Mouse (Mus musculus) forebrain, embryonic 11.5 days (tissue): ENCODE measurements around the gene Npas3. TPM values are rescaled to one million over a fixed set of nuclear protein-coding genes. Genes with fewer than 3 reads are reported as not detected.

Source experiments
- ATAC-seq: fragments of 200-750 bp; cut with Nextera tagmentation; replicated peaks from 2 replicates; pipeline ENCODE4 v1.8.0; 2017; ENCODE audit warnings: moderate TSS enrichment; ENCODE audit not compliant: low FRiP score
- DNase-seq: peaks from one replicate; pipeline ENCODE4 v3.0.0-alpha.2; 2017; ENCODE audit warnings: low spot score
- H3K27ac ChIP-seq: fragments of 300-500 bp; sonication (generic); 2 replicates; pipeline ENCODE4 v1.5.1; 2014; ENCODE audit warnings: low read depth, low read length
- H3K27me3 ChIP-seq: fragments of 300-500 bp; sonication (generic); 2 replicates; pipeline ENCODE4 v1.6.1; 2014; ENCODE audit warnings: mild to moderate bottlenecking, low read length, mixed read lengths; ENCODE audit not compliant: control insufficient read depth, insufficient read depth
- H3K36me3 ChIP-seq: fragments of 300-500 bp; sonication (generic); 2 replicates; pipeline ENCODE4 v1.6.1; 2014; ENCODE audit warnings: mild to moderate bottlenecking, low read length, moderate library complexity, mixed read lengths; ENCODE audit not compliant: control insufficient read depth, insufficient read depth
- H3K4me1 ChIP-seq: fragments of 300-500 bp; sonication (generic); replicated peaks from 2 replicates; pipeline ENCODE4 v1.6.1; 2014; ENCODE audit warnings: low read length, mixed read lengths; ENCODE audit not compliant: control insufficient read depth, insufficient read depth
- H3K4me2 ChIP-seq: fragments of 300-500 bp; sonication (generic); 2 replicates; pipeline ENCODE4 v1.6.1; 2014; ENCODE audit warnings: low read depth, mild to moderate bottlenecking, low read length, moderate library complexity, mixed read lengths; ENCODE audit not compliant: severe bottlenecking
- H3K4me3 ChIP-seq: fragments of 300-500 bp; sonication (generic); 2 replicates; pipeline ENCODE4 v1.5.1; 2014; ENCODE audit warnings: low read depth, low read length
- H3K9ac ChIP-seq: fragments of 300-500 bp; sonication (generic); 2 replicates; pipeline ENCODE4 v1.6.1; 2014; ENCODE audit warnings: low read length
- H3K9me3 ChIP-seq: fragments of 300-500 bp; sonication (generic); 2 replicates; pipeline ENCODE4 v1.6.1; 2016; ENCODE audit warnings: low read length, mixed read lengths; ENCODE audit not compliant: control insufficient read depth
- WGBS: fragments of 180-500 bp; shearing (Covaris S2); extraction: QIAGEN DNeasy Blood & Tissue Kit; methylation state at CpG from one replicate; pipeline ENCODE4 v1.1.7; 2014; 5-methylcytosine and 5-hydroxymethylcytosine counted together
- polyA plus RNA-seq: library from polyadenylated mRNA; unstranded; fragments of >200 nt; fragmentation: Nextera tagmentation; extraction: Ambion mirVana; gene quantifications from 2 replicates; pipeline ENCODE4 v1.2.1, GENCODE M21; 2014

Gene Npas3
- polyA plus RNA-seq, 1 experiment from 2014 or later, result 22.5 TPM

DNA sequence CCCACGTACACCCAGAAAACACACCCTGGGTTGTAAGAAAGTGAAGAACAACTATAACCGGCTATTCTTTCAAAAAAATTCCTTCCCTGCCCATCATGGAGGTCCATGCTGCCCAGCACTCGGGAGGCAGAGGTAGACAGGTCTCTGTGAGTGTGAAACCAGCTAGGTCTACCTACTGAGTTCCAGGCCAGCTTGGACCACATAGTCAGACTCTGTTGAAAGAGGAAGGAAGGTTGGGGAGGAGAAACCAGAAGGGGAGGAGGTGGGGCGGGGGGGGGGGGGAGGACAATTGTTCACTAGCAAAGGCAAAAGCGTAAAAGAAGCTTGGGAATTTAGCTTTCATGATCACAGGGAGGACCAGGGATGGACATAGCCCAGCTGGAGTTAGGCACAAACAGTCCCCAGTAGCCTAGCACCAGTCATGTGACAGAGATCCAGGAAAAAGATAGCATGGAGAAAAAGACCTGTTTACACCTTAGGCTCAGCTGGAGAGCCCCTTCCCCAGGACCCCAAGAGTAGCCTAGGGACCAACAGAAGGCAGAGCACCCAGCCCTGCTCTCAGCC lies 852.9 kb downstream of the Npas3 start:
- H3K27me3 ChIP-seq, result no peaks in the 10 kb centered on the region
- H3K9ac ChIP-seq, result no peak overlapping the region
- DNase-seq (no peak), ATAC-seq (no peak)
- no peaks in the 10 kb centered on the region for H3K4me1 ChIP-seq
- H3K36me3 ChIP-seq, result no peaks in the 10 kb centered on the region
- H3K27ac ChIP-seq, result no peak overlapping the region
- no peak overlapping the region for H3K4me3 ChIP-seq
- 76% methylated on average over 4 of the region's 5 CpGs for WGBS
- H3K4me2 ChIP-seq, result no peak overlapping the region
- H3K9me3 ChIP-seq, result no peaks in the 10 kb centered on the region

- no peak overlapping the region for H3K9ac ChIP-seq
- ATAC-seq, result no peak
- H3K4me3 ChIP-seq, result no peak overlapping the region
- WGBS, result 68% methylated on average over 6 of the region's 6 CpGs
- no peaks in the 10 kb centered on the region for H3K9me3 ChIP-seq
- DNase-seq, result no peak
- H3K4me1 ChIP-seq, result no peaks in the 10 kb centered on the region
- no peaks in the 10 kb centered on the region for H3K27me3 ChIP-seq
- no peak overlapping the region for H3K4me2 ChIP-seq
- H3K27ac ChIP-seq, result no peak overlapping the region
- H3K36me3 ChIP-seq, result no peaks in the 10 kb centered on the region
Measured at GRCm38 (mm10) chr12:54102500-54102899, 854.0 kb downstream of the Npas3 start.

GRCm38 (mm10) chr12:54105531-54105930 lies 857.1 kb downstream of the Npas3 start:
- no peak for ATAC-seq
- H3K9me3 ChIP-seq, result no peaks in the 10 kb centered on the region
- H3K36me3 ChIP-seq, result no peaks in the 10 kb centered on the region
- H3K27ac ChIP-seq, result no peak overlapping the region
- no peaks in the 10 kb centered on the region for H3K27me3 ChIP-seq
- no peak for DNase-seq
- H3K4me2 ChIP-seq, result no peak overlapping the region
- H3K9ac ChIP-seq, result no peak overlapping the region
- no peak overlapping the region for H3K4me3 ChIP-seq
- WGBS, result 70% methylated on average over 5 of the region's 5 CpGs
- no peaks in the 10 kb centered on the region for H3K4me1 ChIP-seq

DNA sequence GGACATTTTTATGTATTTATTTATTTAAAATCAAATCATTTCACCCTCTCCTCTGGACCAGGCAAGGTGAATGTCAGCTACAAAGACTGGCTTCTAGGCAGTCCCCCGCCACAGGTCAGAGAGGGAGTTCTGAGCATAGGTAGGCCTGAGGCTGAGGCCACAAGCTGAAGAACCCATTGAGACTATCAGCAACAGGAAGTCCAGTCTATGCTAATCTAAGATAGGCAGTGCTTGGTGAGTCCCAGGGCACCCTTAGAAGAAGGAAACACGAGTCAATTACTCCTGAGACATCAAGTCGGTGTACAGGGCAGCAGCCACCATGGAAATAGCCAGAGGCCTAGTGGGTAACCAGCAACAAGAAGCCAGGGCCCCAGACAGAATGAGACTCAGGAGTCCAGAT lies 857.5 kb downstream of the Npas3 start:
- H3K27ac ChIP-seq, result no peak overlapping the region
- no peaks in the 10 kb centered on the region for H3K27me3 ChIP-seq
- H3K9ac ChIP-seq, result no peak overlapping the region
- no peaks in the 10 kb centered on the region for H3K36me3 ChIP-seq
- no peak overlapping the region for H3K4me3 ChIP-seq
- H3K4me1 ChIP-seq, result no peaks in the 10 kb centered on the region
- no peak overlapping the region for H3K4me2 ChIP-seq
- DNase-seq, result no peak
- no peak for ATAC-seq
- WGBS, result 86% methylated on average over 3 of the region's 3 CpGs
- H3K9me3 ChIP-seq, result no peaks in the 10 kb centered on the region

DNA sequence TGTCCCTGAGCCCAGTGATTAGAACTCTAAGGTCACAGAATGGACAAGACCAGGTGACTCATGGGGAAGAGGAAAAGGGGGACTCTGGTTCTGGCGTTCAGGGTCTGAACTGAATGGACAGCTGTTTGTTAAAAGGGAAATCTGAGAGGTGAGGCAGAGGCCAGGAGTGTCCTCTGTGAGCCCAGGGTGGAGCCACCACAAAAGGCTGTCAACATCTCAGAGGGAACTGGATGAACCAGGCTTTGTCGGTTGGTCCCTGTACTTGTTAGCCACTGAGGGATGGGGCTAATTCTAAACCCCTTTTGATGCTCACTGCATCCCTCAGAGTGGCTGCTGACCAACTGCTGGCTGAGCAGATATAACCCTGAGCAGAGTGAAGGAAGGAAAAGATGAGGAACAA lies 861.9 kb downstream of the Npas3 start:
- no peak for ATAC-seq
- Histone ChIP-seq H3K27me3 (no peaks in the 10 kb centered on the region), H3K4me1 (no peaks in the 10 kb centered on the region), H3K4me3 (no peak overlapping the region), H3K4me2 (no peak overlapping the region), H3K27ac (no peak overlapping the region), H3K9me3 (no peaks in the 10 kb centered on the region), H3K36me3 (no peaks in the 10 kb centered on the region), H3K9ac (no peak overlapping the region)
- WGBS, result 38% methylated on average over 2 of the region's 2 CpGs
- DNase-seq, result no peak

- DNase-seq, result no peak
- Histone ChIP-seq H3K4me2 (no peak overlapping the region), H3K4me3 (no peak overlapping the region), H3K9me3 (no peaks in the 10 kb centered on the region), H3K27ac (no peak overlapping the region), H3K9ac (no peak overlapping the region), H3K36me3 (no peaks in the 10 kb centered on the region), H3K27me3 (no peaks in the 10 kb centered on the region), H3K4me1 (no peaks in the 10 kb centered on the region)
- WGBS, result 35% methylated on average over 3 of the region's 3 CpGs
- no peak for ATAC-seq
Measured at GRCm38 (mm10) chr12:54110930-54111329, 862.5 kb downstream of the Npas3 start.

DNA sequence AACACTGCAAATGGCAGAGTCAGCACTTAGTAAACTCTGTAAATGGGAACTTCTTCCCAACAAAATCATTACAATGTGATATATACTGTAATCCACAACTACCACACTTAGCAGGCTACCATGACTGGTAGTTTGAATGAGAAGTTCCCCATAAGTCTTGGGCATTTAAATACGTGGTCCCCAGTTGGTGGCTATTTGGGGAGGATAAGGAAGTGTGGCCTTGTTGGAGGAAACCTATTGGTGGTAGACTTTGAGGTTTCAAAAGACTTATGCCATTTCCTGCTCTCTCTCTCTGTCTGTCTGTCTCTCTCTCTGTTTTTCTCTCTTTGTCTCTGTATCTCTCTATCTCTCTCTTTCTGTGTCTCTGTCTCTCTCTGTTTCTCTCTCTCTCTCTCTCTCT lies 871.9 kb downstream of the Npas3 start:
- Histone ChIP-seq H3K27me3 (no peaks in the 10 kb centered on the region), H3K4me2 (no peak overlapping the region), H3K9me3 (no peaks in the 10 kb centered on the region), H3K36me3 (no peaks in the 10 kb centered on the region), H3K4me3 (no peak overlapping the region), H3K27ac (no peak overlapping the region), H3K9ac (no peak overlapping the region), H3K4me1 (no peaks in the 10 kb centered on the region)
- ATAC-seq, result no peak
- 80% methylated on average over 1 of the region's 1 CpGs for WGBS
- no peak for DNase-seq

DNA sequence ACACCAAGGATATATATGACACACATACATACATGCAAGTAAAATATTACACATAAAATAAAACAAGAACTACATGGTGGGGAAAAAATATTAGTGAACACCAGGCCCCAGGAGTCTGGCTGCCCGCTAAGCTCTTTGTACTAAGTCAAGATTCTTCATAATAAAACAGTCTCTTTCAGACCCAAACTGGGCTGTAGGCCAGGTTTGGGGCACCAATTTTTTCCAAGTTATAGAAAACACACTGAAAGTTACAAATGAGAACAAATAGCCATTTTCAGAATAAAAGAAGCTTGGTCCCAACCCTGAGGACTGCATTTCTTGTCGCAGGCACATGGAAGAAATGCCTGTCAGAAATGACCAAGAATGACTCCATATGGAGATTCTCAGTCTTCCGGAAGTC lies 872.8 kb downstream of the Npas3 start:
- Histone ChIP-seq H3K4me1 (no peaks in the 10 kb centered on the region), H3K9ac (no peak overlapping the region), H3K27ac (no peak overlapping the region), H3K27me3 (no peaks in the 10 kb centered on the region), H3K9me3 (no peaks in the 10 kb centered on the region), H3K4me3 (no peak overlapping the region), H3K36me3 (no peaks in the 10 kb centered on the region), H3K4me2 (no peak overlapping the region)
- no peak for DNase-seq
- WGBS, result 93% methylated on average over 3 of the region's 3 CpGs
- ATAC-seq, result no peak
